In the genomic region with DNA sequence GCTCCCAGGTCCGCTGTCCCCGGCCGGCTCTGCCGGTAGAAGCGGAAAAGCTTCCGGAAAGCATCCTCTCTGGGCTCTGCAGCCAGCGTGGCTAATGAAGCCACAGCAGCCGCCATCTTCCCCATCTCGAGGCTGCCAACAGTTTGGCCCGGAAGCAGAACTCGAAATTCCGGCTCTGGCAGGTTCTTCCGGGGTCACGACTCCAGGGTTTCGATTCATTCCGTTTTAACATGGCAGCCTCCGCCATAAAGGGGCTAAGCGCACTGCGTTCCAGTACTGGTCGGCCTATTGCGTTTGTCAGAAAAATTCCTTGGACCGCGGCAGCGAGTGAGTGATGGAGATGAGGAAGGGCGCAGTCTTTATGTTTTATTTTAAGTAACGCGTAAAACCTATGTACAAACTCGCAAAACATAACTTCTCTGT, we compare ENCODE assay signal across 8 mouse cellular contexts. TPM values are rescaled to one million over a fixed set of nuclear protein-coding genes. Genes with fewer than 3 reads are reported as not detected.
DNase-seq lines count a peak whose midpoint lies in the region; ATAC-seq and TF ChIP-seq lines count a peak whose summit lies in the region.

Gene Slirp (plus strand): TSS at position 197 of the 423 bp plus-strand sequence.
Gene Alkbh1 (minus strand): TSS at position 318 of the 423 bp plus-strand sequence.

- CTCF ChIA-PET in Patski (lab: Charles Lee): interaction anchor here (1.2 kb wide), 1 partner anchor 9 kb away, joined by 3 read pairs; no protein-coding TSS in a partner anchor

- peak within 1 kb of the TSS; percentile 93 for H3K27ac ChIP-seq in hindbrain, embryonic 13.5 days

- in situ Hi-C loops in Patski (cut with MboI; ENCODE audit: low pct_unique_long_range_greater_than_20kb): no loop called here

- peak within 1 kb of the TSS; percentile 93 for H3K9ac ChIP-seq in hindbrain, embryonic 13.5 days

- no peaks in the 10 kb centered on the region for H3K9me3 ChIP-seq in hindbrain, embryonic 13.5 days

- under 1% methylated on average over 28 of the region's 28 CpGs for WGBS in hindbrain, embryonic 13.5 days

- POLR2A ChIA-PET in Patski (lab: Charles Lee): interaction anchor here (0.8 to 1.4 kb wide), 2 partner anchors 26 to 28 kb away, joined by 3 to 8 read pairs; partner anchors contain the start of gene Snw1

- H3K36me3 ChIP-seq in hindbrain, embryonic 13.5 days: peaks cover 45% of the 10 kb centered on the region

- ATAC-seq in Patski: peak; percentile 89
- ATAC-seq in hindbrain, embryonic 13.5 days (ENCODE audit: low FRiP score): peak; percentile 96

- peak within 1 kb of the TSS; percentile 100 for H3K4me3 ChIP-seq in hindbrain, embryonic 13.5 days

- H3K27me3 ChIP-seq in Patski: no peaks in the 10 kb centered on the region
- H3K27me3 ChIP-seq in hindbrain, embryonic 13.5 days: no peaks in the 10 kb centered on the region

- peak; percentile 49 for DNase-seq in Patski (ENCODE audit: low read depth, low spot score)
- peak; percentile 93 to 94 for DNase-seq in cerebellum, postnatal 14 days
- DNase-seq in frontal cortex, postnatal 14 days (ENCODE audit: low spot score in 2 of 2): peak; percentile 87 to 88
- peak; percentile 83 to 86 for DNase-seq in layer of hippocampus, postnatal 25 days (ENCODE audit: extremely low spot score in 1 of 2, low spot score in 1 of 2)
- DNase-seq in lung, postnatal 25 days (ENCODE audit: low spot score): peak; percentile 92
- peak; percentile 96 for DNase-seq in retina, embryonic 14.5 days (ENCODE audit: low spot score)
- peak; percentile 87 for DNase-seq in thymus, postnatal 4 days

- peaks cover 25% of the 10 kb centered on the region for H3K4me1 ChIP-seq in hindbrain, embryonic 13.5 days (replicated peaks)

- H3K4me2 ChIP-seq in hindbrain, embryonic 13.5 days: peak within 1 kb of the TSS; percentile 94

- no peak for TF ChIP-seq CTCF in Patski (IDR thresholded peaks at IDR 0.05)

RNA-seq across cellular contexts. Expression of gene Slirp, which starts in this region (rescaled TPM):
- 138 TPM for polyA plus RNA-seq in Patski (2021)
- 283 and 290 TPM in 2 replicates for polyA plus RNA-seq in hindbrain, embryonic 13.5 days (2015; fragmentation: Nextera tagmentation; extraction: Ambion mirVana)
- 100 to 1,000 TPM in 1 of 2 experiments, 10 to 100 TPM in 1; 98.9 to 101 TPM for total RNA-seq in layer of hippocampus, postnatal 25 days (2021)

RNA-seq across cellular contexts. Expression of gene Alkbh1, which starts in this region (rescaled TPM):
- 15.5 TPM for polyA plus RNA-seq in Patski (2021)
- 45.5 and 48.2 TPM in 2 replicates for polyA plus RNA-seq in hindbrain, embryonic 13.5 days (2015; fragmentation: Nextera tagmentation; extraction: Ambion mirVana)
- total RNA-seq in layer of hippocampus, postnatal 25 days (2021): 10 to 100 TPM; 17.3 to 20.9 TPM

Comparison
In these comparisons a context has a peak if more than half of its experiments do, and no peak if none do; other contexts are left out.
1. Peak in every context shown above with its lines: DNase-seq, ATAC-seq, H3K4me3 ChIP-seq and H3K27ac ChIP-seq.